Mouse (Mus musculus) liver, adult (tissue): Measurements from ENCODE around the gene 1700020N01Rik.

Experiments
- GATA4 ChIP-seq: IDR thresholded peaks from 2 replicates; pipeline ENCODE4 v1.6.1; 2014; ENCODE audit warnings: mild to moderate bottlenecking, low read length; ENCODE audit not compliant: insufficient replicate concordance

Gene 1700020N01Rik

DNA sequence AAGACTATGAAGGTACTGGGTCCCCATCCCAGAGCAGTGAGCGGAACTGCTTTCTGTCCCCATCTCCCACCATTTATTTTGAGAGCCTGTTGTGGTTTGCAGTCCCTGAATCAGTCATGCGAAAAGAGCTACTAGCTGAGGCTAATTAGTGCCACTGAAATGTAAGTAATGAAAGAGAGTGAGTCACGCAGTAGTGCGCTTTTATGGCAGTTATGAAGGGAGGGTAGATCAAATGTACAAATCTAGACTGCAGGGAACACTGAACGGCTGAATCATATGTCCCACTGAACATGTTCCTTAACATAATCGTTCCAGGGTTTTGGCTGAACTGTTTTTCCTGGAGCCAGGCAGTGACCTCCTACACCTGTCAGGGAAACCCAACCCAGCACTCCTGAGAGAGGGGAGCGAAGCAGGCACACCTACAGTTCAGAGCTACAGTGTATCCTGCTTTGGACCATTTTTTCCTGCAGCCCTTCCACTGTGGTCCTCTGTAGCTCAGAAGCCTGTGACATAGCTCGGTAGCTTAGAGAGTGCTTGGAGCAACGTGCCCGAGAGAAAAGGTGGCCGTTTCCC, 17.1 kb upstream of the 1700020N01Rik start:
- TF ChIP-seq GATA4: no peak

DNA sequence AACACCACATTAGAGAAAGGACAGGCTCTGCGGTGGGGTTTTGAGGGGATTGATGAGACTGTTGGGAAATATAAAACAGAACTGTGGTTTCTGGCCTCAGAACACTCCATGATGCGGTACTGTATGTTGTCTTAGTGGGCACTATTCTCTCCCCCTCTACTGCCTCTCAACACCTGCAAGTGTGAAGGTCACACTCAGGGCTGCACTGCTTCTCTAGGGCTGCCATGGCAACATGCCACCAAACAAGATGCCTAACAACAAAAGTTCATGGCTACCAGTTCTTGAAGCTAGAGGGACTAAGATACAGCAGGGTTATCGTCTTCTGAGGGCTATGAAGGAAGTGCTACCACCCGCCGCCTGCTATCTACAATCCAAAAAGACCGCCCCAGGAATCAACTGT, 15.1 kb upstream of the 1700020N01Rik start:
- TF ChIP-seq GATA4: no peak

DNA sequence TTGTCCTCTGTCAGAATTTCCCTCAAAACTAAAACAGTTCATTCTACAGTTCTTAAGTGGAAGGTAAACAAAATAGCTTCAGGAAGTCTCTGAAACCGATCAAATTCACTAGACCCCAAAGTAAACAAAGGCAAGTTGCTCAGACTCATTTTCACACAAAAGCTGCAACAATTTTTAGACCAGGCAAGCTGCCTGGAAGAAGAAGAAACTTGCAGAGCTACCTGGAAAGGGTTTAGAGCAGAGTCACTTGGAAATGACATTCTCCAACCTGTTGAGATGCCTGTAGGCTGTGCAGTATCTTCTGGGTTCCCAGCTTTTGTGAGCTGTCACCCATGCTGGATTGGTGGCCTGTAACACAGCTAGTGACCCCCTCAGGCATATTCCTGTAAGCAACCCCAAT, 11.4 kb upstream of the 1700020N01Rik start:
- TF ChIP-seq GATA4: no peak

DNA sequence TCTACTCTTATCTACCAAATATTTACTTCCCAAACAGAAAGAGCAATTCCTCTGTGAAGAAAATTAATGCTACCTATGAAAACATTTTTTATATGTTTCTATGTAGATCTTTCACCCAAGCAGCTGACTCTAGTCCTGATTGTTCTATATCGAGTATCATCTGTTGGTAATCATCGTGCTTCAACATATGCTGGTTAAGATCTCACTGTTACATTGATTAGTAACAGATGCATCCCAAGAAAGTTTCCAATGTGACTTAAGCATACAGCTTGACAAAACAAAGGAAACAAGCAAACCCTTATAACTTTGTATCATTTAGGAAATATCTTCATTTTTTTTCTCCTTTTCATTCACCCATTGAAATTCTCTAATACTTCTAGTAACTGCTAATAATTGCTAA, 5.9 kb upstream of the 1700020N01Rik start:
- no peak for TF ChIP-seq GATA4

DNA sequence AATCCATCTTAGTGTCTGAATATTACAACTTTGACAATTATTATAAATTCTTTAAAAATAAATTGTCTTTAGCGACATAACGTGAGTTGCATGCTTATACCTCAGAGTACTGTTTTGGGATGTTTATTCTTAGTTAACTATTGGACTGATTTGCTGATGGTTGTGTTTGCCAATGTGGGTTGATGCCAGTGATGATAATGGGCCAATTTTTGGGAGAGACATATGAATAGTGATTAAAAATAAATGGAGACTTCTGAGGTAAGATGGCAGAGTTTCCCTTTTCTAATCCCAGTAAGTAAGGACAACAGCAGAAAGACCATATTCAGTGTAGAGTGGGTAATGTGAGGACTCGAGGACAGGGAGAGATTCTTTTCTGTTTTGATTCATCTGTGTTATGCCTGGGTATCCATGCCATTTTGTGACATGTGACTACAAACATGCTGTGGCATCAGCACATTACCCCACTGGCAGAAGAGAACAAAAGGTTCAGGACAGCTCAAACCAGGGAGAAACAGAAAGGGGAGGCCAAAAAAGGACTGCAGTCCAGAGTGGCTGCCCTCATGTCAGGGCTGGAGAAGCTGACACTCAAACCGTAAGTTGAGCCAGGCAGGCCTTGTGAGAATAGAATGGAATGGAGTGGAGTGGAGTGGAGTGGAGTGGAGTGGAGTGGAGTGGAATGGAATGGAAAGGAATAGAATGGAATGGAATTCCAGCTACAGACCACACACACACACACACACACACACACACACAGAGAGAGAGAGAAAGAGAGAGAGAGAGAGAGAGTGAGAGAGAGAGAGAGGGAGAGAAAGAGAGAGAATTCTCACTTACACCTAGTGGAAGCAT, 4.7 kb upstream of the 1700020N01Rik start:
- TF ChIP-seq GATA4: no peak

DNA sequence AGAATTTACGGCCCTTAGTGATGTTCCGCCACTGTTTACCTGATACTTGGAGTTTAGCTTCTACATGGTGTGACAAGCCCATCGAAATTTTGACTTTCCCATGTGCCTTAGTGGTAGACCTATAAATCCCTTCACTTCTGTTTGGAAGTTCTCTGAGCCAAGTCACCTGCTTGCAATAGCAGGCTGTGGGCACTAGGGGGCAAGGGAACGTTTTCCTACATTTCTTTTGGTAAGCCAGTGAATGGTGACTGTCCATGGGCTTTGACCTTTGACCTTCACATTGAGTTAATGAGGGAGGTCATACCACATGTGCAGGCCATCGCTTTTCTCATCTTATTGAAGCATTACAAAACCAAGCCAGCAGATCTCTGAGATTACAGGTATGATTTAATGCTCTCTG, 8.0 kb downstream of the 1700020N01Rik start:
- TF ChIP-seq GATA4: no peak

DNA sequence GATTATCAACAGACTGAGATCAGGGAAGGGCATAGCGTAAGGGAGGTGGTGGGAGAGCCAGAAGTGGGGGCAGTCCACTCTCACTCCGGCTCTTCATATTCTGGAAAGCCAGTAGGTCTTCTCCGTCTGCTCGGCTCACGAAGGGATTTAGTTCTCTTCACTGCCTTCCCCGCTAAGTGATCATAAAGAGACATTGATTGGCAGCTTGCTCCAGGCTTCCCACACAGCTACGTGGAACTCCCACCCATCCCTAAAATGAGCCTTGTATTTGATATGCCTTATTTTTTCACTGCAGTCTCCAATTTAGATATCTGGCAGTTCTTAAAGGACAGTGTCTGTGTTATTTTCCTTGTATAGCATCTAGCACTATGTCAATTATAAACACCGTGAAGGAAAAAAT, 11.5 kb downstream of the 1700020N01Rik start:
- TF ChIP-seq GATA4: no peak

DNA sequence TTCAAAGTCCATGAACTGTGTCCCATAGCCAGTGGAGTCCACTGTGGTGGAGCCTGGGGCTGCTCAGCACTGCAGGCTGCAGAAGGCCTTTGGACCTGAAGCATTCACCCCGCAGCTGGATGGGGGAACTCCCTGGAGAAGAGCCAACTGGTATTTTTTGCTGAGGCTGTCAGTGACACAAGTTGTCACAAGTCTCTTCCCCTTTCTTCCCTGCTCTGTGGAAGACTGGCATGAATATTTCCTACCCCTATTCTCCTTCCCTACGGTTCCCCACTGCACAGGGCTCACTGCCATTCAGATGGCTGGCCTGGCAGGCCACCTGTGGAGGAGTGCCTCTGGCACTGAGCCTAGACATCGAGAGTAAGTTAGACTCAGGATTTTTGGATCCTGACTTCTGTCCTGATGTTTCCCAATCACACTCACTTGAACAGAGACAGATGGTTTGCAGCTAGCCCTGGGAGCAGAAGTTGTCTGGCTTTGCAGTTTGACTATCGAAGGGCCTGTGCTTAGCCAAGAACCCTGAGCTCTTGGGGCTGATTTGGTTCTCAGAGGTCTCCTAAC, 12.1 kb downstream of the 1700020N01Rik start:
- TF ChIP-seq GATA4: no peak

DNA sequence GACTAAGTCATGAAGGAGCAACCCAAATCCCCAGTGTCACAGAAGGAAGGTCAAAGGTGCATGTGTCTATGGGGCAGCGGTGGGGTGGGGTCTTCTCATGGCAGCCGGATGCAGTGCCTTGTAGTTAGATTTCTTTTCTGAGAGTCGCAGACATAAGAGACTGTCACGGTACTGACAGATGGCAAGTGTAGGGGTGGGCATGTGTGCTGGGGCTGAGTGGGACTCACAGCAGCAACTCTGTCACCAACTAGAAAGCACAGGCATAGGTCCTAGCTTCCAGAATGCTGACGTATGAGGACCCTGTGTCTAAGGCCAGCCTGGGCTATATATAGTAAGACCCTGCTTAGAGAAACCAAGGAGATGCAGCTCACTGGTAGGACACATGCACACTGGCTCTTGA, 12.7 kb downstream of the 1700020N01Rik start:
- no peak for TF ChIP-seq GATA4

DNA sequence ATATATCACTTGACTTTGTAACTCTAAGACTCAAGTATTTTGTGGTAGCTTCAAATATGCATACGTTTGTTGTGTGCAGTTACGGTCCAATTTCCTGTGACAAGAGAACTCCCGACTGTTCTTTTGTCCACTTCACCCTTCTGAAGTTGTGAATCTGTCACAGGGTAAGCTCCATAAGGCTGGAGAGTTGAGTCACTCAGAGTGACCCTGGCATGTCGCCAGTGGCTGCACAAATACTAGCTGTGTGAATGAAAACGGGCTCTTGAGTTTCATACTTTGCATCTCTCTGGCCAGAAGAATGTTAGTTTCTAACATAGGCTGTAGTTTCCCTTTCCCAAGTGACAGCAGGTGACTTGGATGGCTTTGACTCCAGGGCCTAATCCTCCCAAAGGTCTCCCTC, 14.0 kb downstream of the 1700020N01Rik start:
- no peak for TF ChIP-seq GATA4

DNA sequence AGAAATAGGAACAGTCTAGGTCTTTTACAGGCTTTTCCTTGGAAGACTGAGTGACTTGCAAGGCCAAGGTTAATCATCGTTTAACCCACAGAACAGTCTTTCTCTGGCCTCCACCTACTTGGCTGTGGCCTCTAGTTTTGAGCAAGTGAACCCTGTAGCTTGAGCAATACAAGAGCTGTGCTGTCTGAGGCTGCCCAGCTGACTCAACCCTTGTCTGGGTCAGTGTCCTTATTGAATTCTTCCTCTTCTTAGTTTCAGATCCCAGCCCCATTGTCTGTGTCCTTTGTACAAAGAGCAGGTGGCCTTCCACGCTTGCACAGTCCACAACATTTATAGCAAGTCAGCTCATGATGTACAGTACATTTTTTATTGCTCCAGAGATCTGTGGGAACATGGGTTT, 16.6 kb downstream of the 1700020N01Rik start:
- TF ChIP-seq GATA4: no peak

DNA sequence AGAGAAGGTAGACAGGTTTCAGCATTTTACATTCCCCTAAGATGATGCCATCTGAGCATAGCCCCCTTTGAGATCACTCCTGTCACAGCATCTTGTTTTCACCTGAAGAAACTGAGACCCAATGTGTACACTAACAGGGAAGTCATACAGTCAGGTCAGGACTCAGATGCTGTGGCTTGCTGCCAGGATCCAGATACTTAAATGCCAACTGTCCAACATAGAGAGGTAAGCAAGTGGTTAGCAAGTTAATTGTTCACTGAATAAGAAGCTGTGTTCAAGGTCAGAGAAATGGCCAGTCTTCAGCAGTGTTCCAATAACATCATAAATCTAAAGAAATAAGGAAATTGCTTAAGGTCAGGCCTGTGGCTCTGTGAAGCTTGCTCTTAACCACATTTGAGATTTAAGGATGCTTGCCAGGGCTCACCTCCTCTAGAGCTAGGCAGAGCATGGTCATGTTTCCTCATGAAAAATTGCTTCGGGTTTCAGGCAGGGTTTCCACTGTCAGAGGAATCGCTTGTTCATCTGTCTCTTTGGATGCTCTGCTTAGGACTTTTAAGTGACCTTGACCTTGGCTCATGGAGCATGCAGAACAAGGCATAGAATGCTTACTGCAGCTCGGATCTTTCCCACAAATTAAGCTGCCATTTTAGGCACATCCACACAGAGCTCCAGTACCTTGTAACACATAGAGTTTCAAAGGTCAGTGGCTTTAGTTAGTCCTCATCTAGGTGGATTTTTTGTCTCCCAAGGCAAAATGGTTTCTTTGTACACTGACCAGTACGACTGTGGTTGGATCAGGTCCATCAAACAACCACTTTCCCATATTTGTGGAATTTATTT, 20.3 kb downstream of the 1700020N01Rik start:
- no peak for TF ChIP-seq GATA4

DNA sequence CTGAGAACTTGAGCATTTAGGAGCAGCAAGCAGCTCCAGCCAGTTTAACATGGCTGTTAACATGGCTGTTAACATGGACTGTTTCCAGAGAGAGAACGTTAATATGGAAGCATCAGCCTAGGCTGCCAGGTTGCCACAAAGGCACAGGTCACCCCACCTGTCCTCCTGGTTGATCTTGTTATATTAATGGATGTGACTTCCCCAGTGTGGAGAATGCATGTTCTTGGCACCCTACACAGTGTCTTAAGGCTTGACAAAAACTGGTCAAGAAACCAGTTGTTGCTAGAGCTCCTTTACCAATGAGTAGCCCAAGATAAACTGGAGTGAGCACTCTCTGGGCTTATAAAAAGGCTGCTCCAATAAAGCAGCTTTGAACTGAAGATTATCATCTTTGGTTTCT, 21.6 kb downstream of the 1700020N01Rik start:
- no peak for TF ChIP-seq GATA4

DNA sequence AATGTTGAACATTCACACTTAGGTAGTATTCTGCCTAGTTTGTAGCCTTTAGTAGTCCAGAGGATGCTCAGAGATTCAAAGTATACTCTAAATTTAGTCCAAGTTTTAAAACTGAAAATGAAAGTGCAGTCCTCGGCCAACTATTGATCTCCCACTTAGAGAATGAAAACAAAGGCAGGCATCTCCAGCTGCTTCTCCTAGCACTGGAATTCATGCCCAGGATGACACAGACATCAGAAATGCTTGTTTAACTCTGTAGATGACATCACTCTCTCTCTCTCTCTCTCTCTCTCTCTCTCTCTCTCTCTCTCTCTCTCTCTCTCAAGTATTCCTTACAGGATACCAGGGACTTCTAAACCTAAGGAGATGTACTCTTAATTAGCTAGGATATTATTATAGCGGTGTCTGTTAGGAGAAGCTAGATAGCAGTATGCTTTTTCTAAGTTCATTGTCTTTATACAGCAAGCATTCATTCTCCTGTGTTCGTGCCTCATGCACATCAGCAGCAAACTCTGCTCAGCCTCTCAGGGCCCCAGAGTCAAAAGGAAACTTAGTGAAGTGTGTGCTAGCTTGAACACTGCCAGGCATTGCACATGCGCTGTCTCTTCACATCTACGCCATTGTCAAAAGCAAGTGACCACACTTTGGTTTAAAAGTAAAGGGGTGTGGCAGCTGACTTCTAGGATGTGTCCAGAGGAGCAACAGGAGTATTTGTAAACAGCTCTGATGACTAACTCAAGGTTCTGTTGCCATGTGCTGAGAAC, 26.0 kb downstream of the 1700020N01Rik start:
- TF ChIP-seq GATA4: no peak

DNA sequence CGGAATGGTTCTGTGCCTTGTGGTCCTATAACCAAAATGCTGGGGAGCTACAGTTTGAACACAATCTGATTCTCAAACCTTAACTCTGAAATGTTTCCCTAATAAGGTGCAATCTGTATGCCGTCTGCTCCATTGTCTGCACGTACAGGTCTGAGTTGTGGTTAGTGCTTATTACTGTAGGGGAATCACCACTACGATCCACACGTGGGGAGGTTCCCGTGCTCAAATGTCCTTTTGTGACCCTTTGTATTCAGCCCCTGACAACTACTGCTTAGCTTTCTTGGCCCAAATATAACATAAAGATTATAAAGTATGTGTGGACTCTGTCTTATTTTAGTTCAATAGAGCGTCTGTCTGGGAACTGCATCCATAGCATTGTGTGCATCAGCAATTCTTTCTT, 29.1 kb downstream of the 1700020N01Rik start:
- TF ChIP-seq GATA4: no peak

DNA sequence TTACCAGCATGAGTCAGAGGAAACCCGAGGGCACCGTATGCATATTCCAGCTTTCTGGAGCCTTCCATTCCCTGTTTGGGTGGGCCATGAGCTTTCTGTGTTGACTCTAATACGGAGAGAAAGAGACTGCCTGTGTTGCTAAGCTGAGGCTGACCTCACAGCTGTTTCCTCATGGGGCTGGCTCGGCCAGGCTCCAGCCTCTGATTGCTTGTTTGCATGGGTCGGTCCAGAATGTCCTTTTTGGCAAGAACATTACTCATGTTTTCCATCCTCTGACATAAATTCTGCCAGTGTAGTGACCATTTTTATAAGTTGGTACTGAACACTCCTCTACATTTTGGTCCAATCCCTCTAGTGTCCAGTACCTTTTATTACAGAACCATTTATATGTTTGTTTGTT, 35.6 kb downstream of the 1700020N01Rik start:
- no peak for TF ChIP-seq GATA4
